Mouse (Mus musculus): ENCODE data around the gene Fut7. TPM values are rescaled to one million over a fixed set of nuclear protein-coding genes. Genes with fewer than 3 reads are reported as not detected.

The Fut7 gene
- polyA plus RNA-seq, 1 experiment from 2014 or later = not detected

- no peaks in the 10 kb centered on the region for H3K36me3 ChIP-seq (ENCODE audit: control insufficient read depth, insufficient read depth, low read length)
- ATAC-seq (replicated peaks; ENCODE audit: low FRiP score) (no peak), DNase-seq (ENCODE audit: low spot score) (no peak)
- no peak overlapping the region for H3K4me2 ChIP-seq (ENCODE audit: low read depth, low read length, severe bottlenecking)
- H3K9me3 ChIP-seq (ENCODE audit: control insufficient read depth, low read length) = no peaks in the 10 kb centered on the region
- H3K9ac ChIP-seq (ENCODE audit: low read length) = no peak overlapping the region
- peaks cover 6% of the 10 kb centered on the region for H3K4me1 ChIP-seq (replicated peaks; ENCODE audit: control insufficient read depth, insufficient read depth, low read length)
- H3K4me3 ChIP-seq (ENCODE audit: low read depth, low read length) = no peak overlapping the region
- H3K27me3 ChIP-seq (ENCODE audit: control insufficient read depth, insufficient read depth, low read length) = peaks cover 41% of the 10 kb centered on the region
- H3K27ac ChIP-seq (ENCODE audit: low read depth, low read length) = no peak overlapping the region
- 79% methylated on average over 1 of the region's 1 CpGs for WGBS
Observed at GRCm38 (mm10) chr2:25397010-25397409, 26.1 kb upstream of the Fut7 start.

- Histone ChIP-seq H3K9me3 (ENCODE audit: control insufficient read depth, low read length) (no peaks in the 10 kb centered on the region), H3K4me3 (ENCODE audit: low read depth, low read length) (no peak overlapping the region), H3K4me2 (ENCODE audit: low read depth, low read length, severe bottlenecking) (no peak overlapping the region), H3K27ac (ENCODE audit: low read depth, low read length) (no peak overlapping the region), H3K27me3 (ENCODE audit: control insufficient read depth, insufficient read depth, low read length) (peaks cover 41% of the 10 kb centered on the region), H3K4me1 (replicated peaks; ENCODE audit: control insufficient read depth, insufficient read depth, low read length) (peaks cover 6% of the 10 kb centered on the region), H3K36me3 (ENCODE audit: control insufficient read depth, insufficient read depth, low read length) (no peaks in the 10 kb centered on the region), H3K9ac (ENCODE audit: low read length) (no peak overlapping the region)
- WGBS = 92% methylated on average over 7 of the region's 7 CpGs
- no peak for DNase-seq (ENCODE audit: low spot score)
- no peak for ATAC-seq (replicated peaks; ENCODE audit: low FRiP score)
Observed at GRCm38 (mm10) chr2:25398065-25398464, 25.0 kb upstream of the Fut7 start.

- Histone ChIP-seq H3K9ac (ENCODE audit: low read length) (no peak within 1 kb of the TSS), H3K27me3 (ENCODE audit: control insufficient read depth, insufficient read depth, low read length) (peaks cover 41% of the 10 kb centered on the region), H3K4me2 (ENCODE audit: low read depth, low read length, severe bottlenecking) (no peak within 1 kb of the TSS), H3K4me3 (ENCODE audit: low read depth, low read length) (no peak within 1 kb of the TSS), H3K9me3 (ENCODE audit: control insufficient read depth, low read length) (no peaks in the 10 kb centered on the region), H3K36me3 (ENCODE audit: control insufficient read depth, insufficient read depth, low read length) (no peaks in the 10 kb centered on the region), H3K27ac (ENCODE audit: low read depth, low read length) (no peak within 1 kb of the TSS), H3K4me1 (replicated peaks; ENCODE audit: control insufficient read depth, insufficient read depth, low read length) (peaks cover 6% of the 10 kb centered on the region)
- 64% methylated on average over 8 of the region's 8 CpGs for WGBS
- no peak for ATAC-seq (replicated peaks; ENCODE audit: low FRiP score)
- DNase-seq (ENCODE audit: low spot score) = no peak
Observed at GRCm38 (mm10) chr2:25399051-25399450, 24.0 kb upstream of the Fut7 start, which contains the start of gene Npdc1. Gene Npdc1, plus strand, starts transcription at chr2:25399351.

GRCm38 (mm10) chr2:25400291-25400690, 22.8 kb upstream of the Fut7 start:
- Histone ChIP-seq H3K27ac (ENCODE audit: low read depth, low read length) (no peak overlapping the region), H3K9me3 (ENCODE audit: control insufficient read depth, low read length) (no peaks in the 10 kb centered on the region), H3K9ac (ENCODE audit: low read length) (no peak overlapping the region), H3K36me3 (ENCODE audit: control insufficient read depth, insufficient read depth, low read length) (no peaks in the 10 kb centered on the region), H3K4me2 (ENCODE audit: low read depth, low read length, severe bottlenecking) (peak overlapping the region; percentile 34; the same call in 1 of the 2 replicates), H3K4me3 (ENCODE audit: low read depth, low read length) (no peak overlapping the region), H3K27me3 (ENCODE audit: control insufficient read depth, insufficient read depth, low read length) (peaks cover 35% of the 10 kb centered on the region), H3K4me1 (replicated peaks; ENCODE audit: control insufficient read depth, insufficient read depth, low read length) (peaks cover 6% of the 10 kb centered on the region)
- no peak for ATAC-seq (replicated peaks; ENCODE audit: low FRiP score)
- DNase-seq (ENCODE audit: low spot score) = no peak
- 22% methylated on average over 16 of the region's 16 CpGs for WGBS

GRCm38 (mm10) chr2:25400764-25401163, 22.3 kb upstream of the Fut7 start:
- no peaks in the 10 kb centered on the region for H3K36me3 ChIP-seq (ENCODE audit: control insufficient read depth, insufficient read depth, low read length)
- no peak overlapping the region; the same call in 1 of the 2 replicates for H3K9ac ChIP-seq (ENCODE audit: low read length)
- peaks cover 30% of the 10 kb centered on the region for H3K27me3 ChIP-seq (ENCODE audit: control insufficient read depth, insufficient read depth, low read length)
- ATAC-seq (replicated peaks; ENCODE audit: low FRiP score) (no peak), DNase-seq (ENCODE audit: low spot score) (no peak)
- peaks cover 4% of the 10 kb centered on the region for H3K4me1 ChIP-seq (replicated peaks; ENCODE audit: control insufficient read depth, insufficient read depth, low read length)
- WGBS = 4% methylated on average over 17 of the region's 17 CpGs
- H3K4me2 ChIP-seq (ENCODE audit: low read depth, low read length, severe bottlenecking) = peak overlapping the region; percentile 34; the same call in 1 of the 2 replicates
- H3K4me3 ChIP-seq (ENCODE audit: low read depth, low read length) = no peak overlapping the region
- H3K27ac ChIP-seq (ENCODE audit: low read depth, low read length) = no peak overlapping the region
- H3K9me3 ChIP-seq (ENCODE audit: control insufficient read depth, low read length) = no peaks in the 10 kb centered on the region

- Histone ChIP-seq H3K4me2 (ENCODE audit: low read depth, low read length, severe bottlenecking) (peak overlapping the region; percentile 80), H3K4me1 (replicated peaks; ENCODE audit: control insufficient read depth, insufficient read depth, low read length) (no peaks in the 10 kb centered on the region), H3K9me3 (ENCODE audit: control insufficient read depth, low read length) (no peaks in the 10 kb centered on the region), H3K27ac (ENCODE audit: low read depth, low read length) (no peak overlapping the region), H3K9ac (ENCODE audit: low read length) (peak overlapping the region; percentile 92), H3K36me3 (ENCODE audit: control insufficient read depth, insufficient read depth, low read length) (no peaks in the 10 kb centered on the region), H3K27me3 (ENCODE audit: control insufficient read depth, insufficient read depth, low read length) (peaks cover 13% of the 10 kb centered on the region), H3K4me3 (ENCODE audit: low read depth, low read length) (peak overlapping the region; percentile 85)
- WGBS = 0% methylated on average over 13 of the region's 13 CpGs
- DNase-seq (ENCODE audit: low spot score) (peak; percentile 90), ATAC-seq (replicated peaks; ENCODE audit: low FRiP score) (peak; percentile 61)
Observed at GRCm38 (mm10) chr2:25402377-25402971, 20.6 kb upstream of the Fut7 start.

GRCm38 (mm10) chr2:25402972-25403601, 20.0 kb upstream of the Fut7 start:
- Histone ChIP-seq H3K27me3 (ENCODE audit: control insufficient read depth, insufficient read depth, low read length) (peaks cover 13% of the 10 kb centered on the region), H3K4me2 (ENCODE audit: low read depth, low read length, severe bottlenecking) (peak overlapping the region; percentile 80), H3K9me3 (ENCODE audit: control insufficient read depth, low read length) (no peaks in the 10 kb centered on the region), H3K9ac (ENCODE audit: low read length) (peak overlapping the region; percentile 92), H3K4me1 (replicated peaks; ENCODE audit: control insufficient read depth, insufficient read depth, low read length) (no peaks in the 10 kb centered on the region), H3K36me3 (ENCODE audit: control insufficient read depth, insufficient read depth, low read length) (no peaks in the 10 kb centered on the region), H3K4me3 (ENCODE audit: low read depth, low read length) (peak overlapping the region; percentile 85), H3K27ac (ENCODE audit: low read depth, low read length) (no peak overlapping the region; the same call in 1 of the 2 replicates)
- WGBS = 1% methylated on average over 53 of the region's 54 CpGs
- DNase-seq (ENCODE audit: low spot score) (peak; percentile 86), ATAC-seq (replicated peaks; ENCODE audit: low FRiP score) (peak; percentile 83)

GRCm38 (mm10) chr2:25403994-25404393, 19.1 kb upstream of the Fut7 start:
- H3K36me3 ChIP-seq (ENCODE audit: control insufficient read depth, insufficient read depth, low read length) = peaks cover 2% of the 10 kb centered on the region
- H3K27ac ChIP-seq (ENCODE audit: low read depth, low read length) = no peak overlapping the region
- H3K4me3 ChIP-seq (ENCODE audit: low read depth, low read length) = peak overlapping the region; percentile 85
- H3K9me3 ChIP-seq (ENCODE audit: control insufficient read depth, low read length) = no peaks in the 10 kb centered on the region
- peak overlapping the region; percentile 80 for H3K4me2 ChIP-seq (ENCODE audit: low read depth, low read length, severe bottlenecking)
- 93% methylated on average over 4 of the region's 4 CpGs for WGBS
- H3K4me1 ChIP-seq (replicated peaks; ENCODE audit: control insufficient read depth, insufficient read depth, low read length) = no peaks in the 10 kb centered on the region
- peaks cover 13% of the 10 kb centered on the region for H3K27me3 ChIP-seq (ENCODE audit: control insufficient read depth, insufficient read depth, low read length)
- H3K9ac ChIP-seq (ENCODE audit: low read length) = no peak overlapping the region
- ATAC-seq (replicated peaks; ENCODE audit: low FRiP score) (no peak), DNase-seq (ENCODE audit: low spot score) (no peak)

GRCm38 (mm10) chr2:25408908-25409307, 14.2 kb upstream of the Fut7 start:
- no peak overlapping the region for H3K9ac ChIP-seq (ENCODE audit: low read length)
- no peaks in the 10 kb centered on the region for H3K27me3 ChIP-seq (ENCODE audit: control insufficient read depth, insufficient read depth, low read length)
- no peak overlapping the region for H3K4me2 ChIP-seq (ENCODE audit: low read depth, low read length, severe bottlenecking)
- no peaks in the 10 kb centered on the region for H3K4me1 ChIP-seq (replicated peaks; ENCODE audit: control insufficient read depth, insufficient read depth, low read length)
- peaks cover 2% of the 10 kb centered on the region for H3K36me3 ChIP-seq (ENCODE audit: control insufficient read depth, insufficient read depth, low read length)
- DNase-seq (ENCODE audit: low spot score) = no peak
- no peak for ATAC-seq (replicated peaks; ENCODE audit: low FRiP score)
- H3K4me3 ChIP-seq (ENCODE audit: low read depth, low read length) = no peak overlapping the region
- no peak overlapping the region for H3K27ac ChIP-seq (ENCODE audit: low read depth, low read length)
- WGBS = 88% methylated on average over 10 of the region's 10 CpGs
- no peaks in the 10 kb centered on the region for H3K9me3 ChIP-seq (ENCODE audit: control insufficient read depth, low read length)
